Mouse (Mus musculus) macrophage (primary cell): ENCODE measurements at regions not wholly inside any gene's neighbourhood (a gene's known extent, or its start where the extent isn't known, plus 50 kb on each side); places are given as distances from the start of the nearest gene placed in this dataset.

Source experiments
- H3K27ac ChIP-seq: fragments of 350-480 bp; formaldehyde crosslinking; 2 replicates; pipeline ENCODE4 v1.9.0; 2021
- H3K36me3 ChIP-seq: fragments of 350-480 bp; formaldehyde crosslinking; 2 replicates; pipeline ENCODE4 v1.9.0; 2021; ENCODE audit errors: inconsistent target
- H3K4me3 ChIP-seq: fragments of 350-480 bp; formaldehyde crosslinking; 2 replicates; pipeline ENCODE4 v1.9.0; 2021; ENCODE audit errors: inconsistent target
- H3K79me2 ChIP-seq: fragments of 350-480 bp; formaldehyde crosslinking; 2 replicates; pipeline ENCODE4 v1.9.0; 2021; ENCODE audit errors: inconsistent target
- WGBS: methylation state at CpG from one replicate; pipeline ENCODE4 v1.1.7; 2026; ENCODE audit warnings: inconsistent platforms; ENCODE audit not compliant: missing documents; 5-methylcytosine and 5-hydroxymethylcytosine counted together

DNA sequence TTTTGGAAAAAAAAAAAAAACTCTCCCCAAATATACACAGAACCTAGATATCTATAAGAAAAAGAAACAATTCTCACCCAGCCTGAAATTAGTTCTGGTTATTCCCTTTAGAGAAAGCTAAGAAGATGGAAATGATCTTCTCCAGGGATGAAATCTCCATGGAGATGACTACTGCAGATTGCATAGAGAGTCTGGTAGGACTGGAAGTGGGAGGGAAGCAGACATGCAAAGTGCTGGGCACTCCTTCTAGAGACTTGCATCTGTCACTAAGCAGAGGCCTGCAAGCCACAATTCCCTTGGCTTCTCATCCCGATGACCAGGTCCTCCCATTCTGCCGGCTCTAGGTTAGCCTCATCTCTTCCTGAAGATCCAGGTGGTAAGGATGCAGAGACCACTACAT, 87.3 kb upstream of the Tln2 start:
- H3K36me3 ChIP-seq = no peaks in the 10 kb centered on the region
- H3K27ac ChIP-seq = no peak overlapping the region
- H3K79me2 ChIP-seq = no peaks in the 10 kb centered on the region
- no peak overlapping the region for H3K4me3 ChIP-seq
- WGBS = 100% methylated on average over 2 of the region's 2 CpGs

DNA sequence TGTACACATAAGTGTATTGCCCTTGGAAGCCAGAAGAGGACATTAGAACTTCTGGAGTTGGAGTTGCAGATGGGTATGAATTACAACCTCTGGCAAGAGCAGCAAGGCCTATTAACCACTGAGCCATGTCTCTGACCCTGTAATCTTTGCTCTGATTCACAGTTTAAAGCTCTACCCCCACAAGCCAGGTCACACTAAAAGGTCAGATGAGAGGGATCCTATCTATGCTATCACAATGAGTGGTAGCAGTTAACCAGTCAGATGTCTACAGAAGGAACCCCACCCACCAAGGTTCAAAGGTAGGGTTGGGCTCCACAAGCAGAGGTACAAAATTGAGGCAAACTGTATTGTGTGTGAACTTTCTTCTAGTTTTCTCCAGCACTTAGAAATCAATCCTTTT, 94.5 kb upstream of the C2cd4b start:
- Histone ChIP-seq H3K27ac (no peak overlapping the region), H3K36me3 (no peaks in the 10 kb centered on the region), H3K79me2 (no peaks in the 10 kb centered on the region), H3K4me3 (no peak overlapping the region)

DNA sequence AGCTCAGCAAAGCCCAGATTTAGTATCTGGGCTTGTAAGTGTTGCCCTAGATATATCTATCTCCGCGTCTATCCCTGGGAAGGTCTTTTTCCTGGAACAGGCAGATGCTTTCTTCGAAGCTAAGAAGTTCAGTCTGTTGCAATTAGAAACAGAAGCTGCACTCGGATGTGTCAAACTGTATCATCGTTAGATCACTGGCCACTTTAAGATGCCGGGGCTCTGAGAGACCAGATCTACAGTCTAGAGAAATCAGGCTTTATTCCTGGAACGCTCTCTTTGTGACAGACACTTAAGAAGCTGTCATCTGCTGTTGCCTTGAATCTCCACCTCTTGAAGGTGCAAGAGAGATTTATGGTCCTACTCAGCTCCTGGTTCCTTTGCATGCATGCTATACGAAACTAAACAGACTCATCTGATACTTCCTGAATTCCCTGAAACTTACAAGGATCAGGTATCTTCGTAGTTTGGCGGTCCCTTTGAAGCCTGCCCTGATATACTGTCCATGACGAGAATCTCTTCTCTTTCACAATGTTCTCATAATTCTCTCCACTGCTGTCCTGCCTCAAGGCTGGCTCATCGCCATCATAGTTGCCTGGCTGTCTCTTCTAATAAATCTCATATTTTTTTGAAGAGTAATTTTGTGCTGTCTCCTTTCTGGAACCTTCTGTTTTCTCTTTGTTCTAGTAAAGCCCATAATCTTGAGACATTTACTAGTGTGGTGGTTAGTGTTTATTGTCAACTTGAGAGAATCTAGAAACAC, 88.8 kb upstream of the C2cd4b start:
- H3K79me2 ChIP-seq = no peaks in the 10 kb centered on the region
- no peak overlapping the region for H3K4me3 ChIP-seq
- H3K27ac ChIP-seq = no peak overlapping the region
- WGBS = 84% methylated on average over 12 of the region's 12 CpGs
- H3K36me3 ChIP-seq = no peaks in the 10 kb centered on the region

DNA sequence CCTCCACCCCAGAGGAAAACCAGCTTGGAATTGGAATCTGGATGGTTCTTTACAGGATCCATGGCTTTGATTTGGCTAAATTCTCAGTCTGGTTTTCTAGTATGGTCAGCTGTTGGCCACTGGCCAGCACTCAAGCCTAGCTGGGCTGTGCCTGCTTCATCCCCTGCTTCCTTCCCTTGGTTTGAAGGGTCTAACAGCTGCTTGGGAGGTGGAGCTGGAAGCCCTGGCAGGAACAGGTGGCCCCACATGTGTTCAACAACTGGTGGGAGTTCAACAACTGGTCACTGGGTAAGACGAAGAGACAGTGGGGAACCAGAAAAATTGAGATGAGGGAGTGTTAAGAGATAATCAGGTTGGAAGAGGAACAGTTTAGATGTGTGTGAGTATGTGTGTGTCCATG, 82.3 kb upstream of the C2cd4b start:
- Histone ChIP-seq H3K79me2 (no peaks in the 10 kb centered on the region), H3K4me3 (no peak overlapping the region), H3K36me3 (no peaks in the 10 kb centered on the region), H3K27ac (no peak overlapping the region)
- 36% methylated on average over 1 of the region's 1 CpGs for WGBS

DNA sequence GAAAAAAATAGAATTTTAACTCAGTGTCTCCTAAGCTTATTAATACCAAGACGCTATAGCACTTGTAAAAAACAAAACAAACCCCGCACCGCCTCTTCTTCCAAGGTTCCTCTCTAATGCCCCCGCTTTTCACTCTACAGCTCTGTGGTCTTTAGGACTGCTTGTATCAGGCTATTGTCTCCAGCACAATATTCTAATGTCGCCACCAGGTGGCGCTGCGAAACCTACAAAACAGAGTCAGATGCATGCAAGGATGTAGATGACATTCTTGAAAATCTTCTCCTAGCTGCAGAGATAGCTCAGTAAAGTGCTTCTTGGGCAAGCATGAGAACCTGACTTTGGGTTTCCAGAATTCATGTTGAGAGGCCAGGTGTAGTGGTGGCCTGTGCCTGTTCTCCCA, 75.9 kb upstream of the C2cd4b start:
- no peaks in the 10 kb centered on the region for H3K36me3 ChIP-seq
- no peaks in the 10 kb centered on the region for H3K79me2 ChIP-seq
- H3K4me3 ChIP-seq = no peak overlapping the region
- no peak overlapping the region for H3K27ac ChIP-seq
- 12% methylated on average over 7 of the region's 7 CpGs for WGBS

DNA sequence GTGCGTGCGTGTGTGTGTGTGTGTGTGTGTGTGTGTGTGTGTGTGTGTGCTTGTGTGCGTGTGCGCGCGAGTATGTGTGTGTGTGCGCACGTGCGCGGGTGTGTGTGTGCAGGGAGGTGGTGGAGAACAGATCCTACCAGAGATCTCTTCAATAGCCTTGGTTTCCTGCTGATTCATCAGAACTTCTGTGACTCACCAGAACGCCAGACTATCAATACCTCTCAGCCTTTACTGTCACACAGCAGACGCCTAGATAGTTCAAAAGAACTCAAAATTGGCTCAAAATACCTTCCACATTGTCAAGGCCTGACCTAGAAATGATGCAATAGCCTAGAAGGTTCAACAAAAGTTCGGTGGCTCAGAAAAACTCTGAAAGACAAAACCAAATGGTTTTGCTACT, 66.8 kb upstream of the C2cd4b start:
- H3K79me2 ChIP-seq = no peaks in the 10 kb centered on the region
- H3K4me3 ChIP-seq = no peak overlapping the region
- no peaks in the 10 kb centered on the region for H3K36me3 ChIP-seq
- H3K27ac ChIP-seq = no peak overlapping the region
- 88% methylated on average over 13 of the region's 13 CpGs for WGBS

DNA sequence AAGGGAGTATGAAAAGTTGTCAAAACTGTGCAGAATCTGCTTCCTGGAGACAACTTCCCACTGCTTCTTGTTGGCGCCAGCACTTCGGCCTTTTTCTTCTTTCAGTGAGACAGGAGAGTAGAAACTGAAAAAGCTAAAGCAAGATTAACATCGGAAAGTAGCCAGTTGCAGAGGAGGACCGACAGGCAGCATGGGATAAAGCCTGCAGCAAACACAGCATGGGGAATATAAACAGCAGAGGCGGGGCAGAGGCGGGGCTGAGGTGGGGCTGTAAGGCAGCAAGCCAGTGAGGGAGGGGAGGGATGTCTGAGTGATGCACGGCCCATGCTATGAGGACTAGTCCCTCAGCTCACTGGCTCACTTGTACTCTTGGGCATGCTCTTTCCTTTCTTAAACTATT, 65.5 kb upstream of the C2cd4b start:
- Histone ChIP-seq H3K36me3 (no peaks in the 10 kb centered on the region), H3K79me2 (no peaks in the 10 kb centered on the region), H3K4me3 (no peak overlapping the region), H3K27ac (no peak overlapping the region)
- 44% methylated on average over 7 of the region's 7 CpGs for WGBS

DNA sequence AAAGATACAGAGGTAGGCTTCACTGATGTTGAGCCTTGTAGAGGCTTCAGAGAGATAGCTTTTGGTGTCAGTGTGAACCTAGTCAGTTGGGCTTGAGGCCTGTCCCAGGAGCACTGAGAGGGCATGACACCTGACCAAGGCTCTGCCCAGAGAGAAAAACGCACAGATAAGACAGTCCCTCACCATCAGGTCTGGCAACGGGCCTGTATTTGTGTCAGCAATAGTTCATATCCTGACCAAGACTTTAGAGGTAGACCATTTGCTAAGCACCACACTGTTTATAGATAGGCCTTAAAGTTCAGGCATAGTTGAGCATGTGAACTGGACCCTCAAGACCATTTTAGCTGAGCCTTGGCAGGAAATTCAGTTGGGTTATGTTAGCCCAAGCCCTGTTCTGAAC, 60.4 kb upstream of the C2cd4b start:
- H3K4me3 ChIP-seq = no peak overlapping the region
- no peaks in the 10 kb centered on the region for H3K79me2 ChIP-seq
- no peaks in the 10 kb centered on the region for H3K36me3 ChIP-seq
- H3K27ac ChIP-seq = no peak overlapping the region
- WGBS = 100% methylated on average over 2 of the region's 2 CpGs

DNA sequence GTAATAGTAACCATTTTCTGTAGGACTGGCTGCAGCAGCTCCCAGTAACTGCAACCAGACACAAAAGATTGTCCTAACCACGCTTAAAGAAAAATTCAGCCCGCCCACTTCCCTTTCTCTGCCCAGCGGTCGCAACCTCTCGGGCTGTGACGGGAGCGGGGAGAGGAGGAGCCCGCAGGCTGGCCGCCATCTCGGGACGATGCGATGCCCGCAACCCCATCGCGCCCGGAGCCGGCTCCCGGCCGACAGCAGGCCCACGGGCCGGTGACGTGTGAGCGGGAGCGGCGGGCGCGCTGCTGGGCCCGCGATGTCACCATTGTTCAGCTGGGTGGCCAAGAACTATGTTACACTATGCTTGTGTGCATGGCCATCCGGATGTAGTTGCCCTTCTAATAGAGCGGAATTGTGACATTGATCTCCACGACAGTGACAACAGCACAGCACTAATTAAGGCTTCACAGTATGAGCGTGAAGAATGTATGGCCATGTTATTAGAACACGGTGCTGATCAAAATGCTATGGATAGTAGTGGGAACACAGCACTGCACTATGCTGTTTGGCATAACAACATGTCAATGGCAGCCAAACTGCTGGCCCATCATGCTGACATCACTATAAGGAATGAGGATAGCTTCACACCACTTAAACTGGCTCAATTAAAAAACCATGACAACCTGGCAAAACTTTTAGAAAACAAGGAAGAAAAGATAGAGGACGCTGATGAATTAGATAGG, 59.2 kb upstream of the C2cd4b start:
- Histone ChIP-seq H3K79me2 (no peaks in the 10 kb centered on the region), H3K4me3 (no peak overlapping the region), H3K36me3 (no peaks in the 10 kb centered on the region), H3K27ac (no peak overlapping the region)
- WGBS = 22% methylated on average over 34 of the region's 35 CpGs

DNA sequence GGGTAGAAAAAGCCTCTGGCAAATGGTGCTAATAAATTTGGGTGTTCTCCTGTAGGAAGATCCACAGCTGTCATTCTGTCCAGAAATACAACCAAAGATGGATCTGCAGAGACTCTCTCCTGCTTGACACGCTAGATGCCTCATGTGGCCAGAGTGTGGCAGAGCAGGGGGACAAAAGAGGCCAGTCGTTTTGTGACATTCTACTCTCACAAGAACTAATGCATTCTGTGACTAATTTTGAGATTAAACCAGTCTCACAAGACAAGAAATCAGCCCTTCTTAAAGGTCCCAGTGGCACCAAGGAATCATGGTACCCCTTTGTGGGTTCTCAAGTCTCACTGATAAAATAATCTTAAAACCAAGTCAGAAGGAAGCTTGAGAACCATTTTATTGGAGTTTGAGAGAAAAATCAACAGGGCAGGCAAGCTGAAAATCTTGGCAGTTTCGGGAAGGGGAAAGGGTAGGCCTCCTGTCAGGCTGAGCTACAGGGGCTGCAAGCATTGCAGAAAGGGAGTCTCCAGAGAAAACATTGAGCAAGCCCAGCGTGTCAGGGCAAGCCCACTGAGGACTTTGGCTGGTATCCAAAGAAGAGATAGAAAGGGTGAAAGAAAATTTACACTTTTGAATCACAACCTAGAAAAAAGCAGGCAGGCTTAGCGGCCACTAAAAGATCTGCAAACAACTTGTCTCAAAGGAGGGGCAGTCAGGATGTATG, 50.8 kb upstream of the C2cd4b start:
- no peak overlapping the region for H3K27ac ChIP-seq
- no peak overlapping the region for H3K4me3 ChIP-seq
- H3K79me2 ChIP-seq = no peaks in the 10 kb centered on the region
- no peaks in the 10 kb centered on the region for H3K36me3 ChIP-seq
- WGBS = 83% methylated on average over 5 of the region's 5 CpGs
